Mouse (Mus musculus): Measurements from ENCODE around the gene Tenm2.

Gene Tenm2

DNA sequence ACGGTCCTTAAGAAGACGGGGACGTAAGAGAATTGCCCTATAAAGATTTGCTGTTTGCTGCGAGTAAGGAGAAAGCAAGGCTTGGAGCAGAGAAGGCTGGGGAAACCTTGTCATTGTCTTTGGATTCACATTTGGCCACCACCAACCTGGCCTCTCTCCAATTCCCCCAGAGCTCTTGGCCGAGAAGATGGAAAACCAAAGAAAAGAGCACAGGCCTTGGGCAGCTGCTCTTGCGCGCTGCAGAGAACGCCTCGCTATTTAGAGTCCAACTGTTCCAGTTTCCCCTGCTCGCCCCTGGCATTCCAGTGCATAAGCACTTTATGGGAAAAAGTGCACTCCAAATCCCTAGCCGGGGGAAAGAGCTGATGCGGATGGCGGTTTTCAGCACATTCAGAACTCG, 1139.5 kb downstream of the Tenm2 start:
- DNase-seq, result no peak

DNA sequence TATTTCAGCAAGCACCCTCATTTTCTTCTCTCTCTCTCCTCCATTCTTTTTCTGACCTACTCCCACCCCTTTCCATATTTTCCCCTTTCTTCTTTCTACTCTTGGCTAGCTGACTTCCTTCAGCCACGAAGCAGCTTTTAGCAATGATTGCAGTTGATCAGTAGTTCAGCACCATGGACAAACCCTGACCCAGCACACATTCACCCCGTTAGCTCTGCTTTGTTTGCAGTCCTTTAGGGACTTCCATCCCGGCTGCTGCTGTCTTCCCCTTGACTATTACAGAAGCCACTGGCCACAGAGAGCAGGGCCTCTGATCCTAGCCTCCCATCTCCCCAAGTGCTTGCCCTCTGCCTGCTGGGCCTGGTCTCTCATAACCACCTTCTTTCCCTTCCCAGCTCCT, 1145.6 kb downstream of the Tenm2 start:
- DNase-seq, result no peak

DNA sequence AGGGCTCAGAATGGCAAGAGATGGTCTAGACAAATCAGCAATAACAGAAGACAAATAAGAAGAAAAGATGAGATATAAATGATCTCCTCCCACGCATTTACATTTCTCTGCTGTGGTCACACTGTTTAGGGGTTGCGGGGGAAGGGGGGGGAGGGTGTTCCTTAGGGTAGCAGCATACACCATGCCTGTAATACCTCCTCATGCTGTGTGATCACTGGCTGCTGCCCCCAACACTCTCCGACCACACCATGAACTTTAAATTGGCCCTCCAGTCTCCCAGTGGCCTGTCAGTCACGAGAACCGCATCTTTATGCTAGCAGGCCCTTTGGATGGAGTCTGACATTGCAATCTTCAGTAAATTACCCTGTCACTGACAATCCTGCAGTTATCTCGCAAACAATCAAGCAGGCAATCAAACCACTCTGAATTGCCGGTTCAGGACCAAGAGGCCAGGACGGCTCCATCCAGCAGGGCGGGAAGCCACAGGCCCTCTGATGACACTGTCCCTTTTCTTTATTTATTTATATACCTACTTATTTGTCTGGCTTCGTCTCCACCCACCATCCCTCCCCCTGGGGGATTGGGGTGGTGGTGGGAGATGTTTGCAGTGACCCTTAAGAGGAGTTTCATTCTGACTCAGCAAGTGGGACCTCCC, 1154.2 kb downstream of the Tenm2 start:
- DNase-seq, result no peak

DNA sequence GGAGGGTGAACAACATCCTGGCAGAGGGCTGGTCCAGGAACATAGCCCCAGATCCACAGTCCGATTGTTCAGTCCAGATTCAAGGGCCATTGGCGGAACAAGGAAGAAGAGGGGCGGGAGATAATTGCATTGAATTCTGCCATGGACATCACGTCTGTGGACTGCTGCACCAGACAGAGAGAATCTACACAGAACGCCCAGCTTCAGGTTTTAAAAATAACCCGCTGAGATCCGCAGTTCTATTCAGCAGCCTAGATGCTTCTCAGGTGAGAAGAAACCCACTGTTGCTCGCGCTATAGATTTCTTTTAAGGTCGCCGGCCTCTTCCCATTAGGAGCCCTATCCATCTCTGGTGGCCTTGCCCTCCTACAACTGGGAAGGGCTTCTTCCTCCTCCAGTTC, 1155.0 kb downstream of the Tenm2 start:
- DNase-seq, result no peak

DNA sequence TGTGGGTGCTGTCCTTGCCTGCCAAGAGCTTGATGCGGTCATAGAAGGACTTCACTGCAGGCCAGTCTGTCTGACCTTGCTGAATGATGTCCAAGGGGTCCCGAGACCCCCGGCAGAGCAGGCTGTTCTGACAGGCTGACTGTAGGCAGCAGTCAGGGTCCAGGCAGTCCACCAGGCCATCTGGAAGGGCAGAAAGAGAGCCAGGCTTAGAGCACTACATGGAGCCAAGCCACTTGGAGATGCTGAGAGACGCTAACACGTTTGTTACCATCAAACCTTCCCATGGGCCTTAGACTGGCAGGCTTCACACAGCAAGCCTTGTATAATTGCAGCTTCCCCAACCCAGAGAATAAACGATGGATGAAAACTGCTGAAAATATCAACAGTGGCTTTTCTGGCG, 1157.4 kb downstream of the Tenm2 start:
- no peak for DNase-seq

DNA sequence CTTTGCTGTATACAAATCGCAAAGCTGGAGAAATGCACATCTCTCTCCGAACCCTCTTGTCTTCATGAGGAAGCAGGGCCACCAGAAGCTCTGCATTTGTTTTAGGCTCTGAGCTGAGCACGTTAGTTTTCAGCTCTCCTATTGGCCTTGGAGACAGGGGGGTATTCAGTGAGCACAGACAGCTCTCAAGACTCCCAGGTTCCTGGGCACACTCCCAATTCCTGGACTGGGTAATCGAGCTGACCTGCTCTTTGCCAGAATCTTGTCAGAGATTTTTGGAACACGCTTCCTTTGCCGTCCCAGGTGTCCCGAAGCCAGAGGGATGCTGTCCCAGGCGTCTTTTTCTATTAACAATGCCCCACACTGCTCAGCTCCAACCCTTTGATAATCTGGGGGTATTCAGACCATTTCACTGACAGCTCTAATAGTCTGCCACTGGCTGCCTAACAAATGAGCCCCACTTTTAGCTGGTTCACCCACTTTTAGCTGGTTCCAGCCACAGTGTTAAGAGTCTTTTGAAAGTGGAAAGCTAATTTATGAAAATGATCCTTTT, 1161.7 kb downstream of the Tenm2 start:
- DNase-seq, result no peak

DNA sequence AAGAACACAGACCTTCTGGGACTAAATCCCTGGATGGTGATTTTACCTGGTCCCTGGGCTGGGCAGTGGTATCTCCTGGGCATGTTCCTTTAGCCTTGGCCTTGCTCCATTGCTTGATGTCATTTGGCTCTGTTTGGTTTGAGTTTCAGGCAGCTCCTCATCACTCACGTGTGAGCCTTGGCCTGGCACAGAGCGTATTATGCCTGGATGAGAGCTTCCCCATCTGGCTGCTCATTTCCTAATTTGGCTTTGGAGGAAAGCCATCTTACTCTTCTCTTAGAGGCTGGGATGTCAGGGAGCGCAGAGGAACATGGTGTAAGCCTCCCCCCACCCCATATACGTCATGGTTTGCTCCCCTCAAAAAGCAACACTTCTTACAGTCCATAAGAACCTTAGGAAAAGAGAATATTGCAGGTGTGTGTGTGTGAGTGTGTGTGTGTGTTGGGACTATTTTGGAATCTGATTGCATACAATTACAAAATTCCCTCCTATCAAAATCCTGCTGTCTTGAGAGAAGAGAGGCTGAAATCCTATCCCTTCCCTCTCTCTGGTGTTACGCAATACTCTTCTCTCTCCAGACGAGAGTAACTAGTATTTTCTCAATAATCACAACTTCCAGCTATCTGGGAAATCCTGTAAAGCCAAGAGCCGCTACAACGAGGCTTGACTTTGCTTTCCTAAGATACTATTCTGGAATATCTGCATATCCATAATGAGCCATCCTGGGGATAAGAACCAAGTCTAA, 1162.5 kb downstream of the Tenm2 start:
- DNase-seq, result no peak

DNA sequence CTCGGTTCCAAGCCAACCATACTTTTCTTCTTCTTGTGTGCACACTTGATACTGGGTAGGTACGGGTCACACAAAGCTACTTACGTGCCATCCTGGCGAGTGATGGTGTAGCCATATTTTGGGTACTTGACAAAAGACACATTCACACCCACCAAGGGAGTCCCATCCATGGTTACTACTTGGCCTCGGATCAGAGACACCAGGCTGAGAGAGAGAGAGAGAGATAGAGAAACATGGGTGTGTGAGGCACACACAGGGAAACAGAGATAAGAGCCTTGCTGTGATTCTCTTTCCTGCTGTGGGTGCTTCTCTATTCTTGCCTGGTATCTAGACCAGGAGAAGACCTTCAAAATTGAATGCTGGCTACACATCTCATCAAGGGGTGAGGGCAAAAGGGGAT, 1163.1 kb downstream of the Tenm2 start:
- DNase-seq, result no peak

DNA sequence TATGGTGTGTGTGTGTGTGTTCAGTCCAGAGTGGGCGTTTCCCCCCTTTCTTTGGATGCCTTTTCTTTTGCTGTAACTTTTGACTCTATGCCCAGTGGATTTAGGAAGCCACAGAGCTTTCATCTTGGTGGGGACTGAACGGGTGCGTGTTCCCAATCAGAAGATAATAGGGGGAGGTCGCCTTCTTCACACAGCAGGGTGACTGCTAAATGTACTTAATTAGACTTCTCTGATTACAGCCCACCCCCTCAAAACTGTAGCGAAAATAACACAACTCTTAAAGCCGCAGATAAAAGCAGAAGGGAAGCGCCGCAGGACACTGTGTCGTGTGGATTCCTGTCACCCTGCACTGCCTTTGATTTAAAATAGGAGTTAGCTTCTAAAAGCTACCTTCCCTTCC, 1163.7 kb downstream of the Tenm2 start:
- no peak for DNase-seq

DNA sequence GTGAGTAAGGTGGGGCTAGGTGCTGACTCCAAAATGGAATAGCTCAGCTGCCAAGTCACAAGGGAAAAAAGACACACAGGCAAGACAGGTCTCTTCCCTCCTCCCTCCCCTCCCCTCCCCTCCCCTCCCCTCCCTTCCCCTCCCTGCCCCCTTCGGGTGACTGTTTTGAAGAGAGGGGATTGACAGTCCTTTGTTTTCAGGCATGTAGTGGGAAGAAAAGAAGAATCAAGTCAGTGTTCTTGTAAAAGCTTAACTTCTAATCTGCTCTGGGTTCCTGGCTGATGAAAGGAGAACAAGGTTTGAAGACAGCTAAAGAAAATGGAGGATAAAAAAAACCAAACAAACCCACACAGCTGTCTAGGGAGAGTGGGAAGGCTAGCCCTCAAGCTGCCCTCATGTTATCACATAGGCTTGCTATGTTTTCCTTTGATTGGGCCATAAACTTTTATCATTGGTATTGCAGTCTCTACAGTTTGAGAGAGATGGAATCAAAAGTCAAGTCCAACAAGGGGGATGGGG, 1176.4 kb downstream of the Tenm2 start:
- no peak for DNase-seq

DNA sequence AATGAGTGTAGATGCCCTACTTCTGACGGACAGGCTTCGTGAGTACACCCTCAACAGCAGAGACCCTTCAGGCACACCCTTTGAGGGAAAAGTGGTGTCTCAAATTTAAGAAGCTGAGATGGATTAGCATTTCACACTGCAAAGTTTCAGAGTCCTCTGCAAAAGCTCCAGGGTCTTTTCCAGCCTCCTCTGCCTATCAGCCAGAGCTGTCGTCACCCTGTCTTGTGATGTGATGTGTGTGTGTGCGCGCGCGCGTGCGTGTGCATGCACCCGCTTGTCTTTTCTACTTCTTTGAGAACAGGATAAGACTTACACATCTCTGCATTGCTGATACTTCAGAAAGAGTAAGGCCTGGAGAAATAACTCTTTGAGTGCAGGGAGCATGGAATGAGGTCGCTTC, 1179.2 kb downstream of the Tenm2 start:
- no peak for DNase-seq

DNA sequence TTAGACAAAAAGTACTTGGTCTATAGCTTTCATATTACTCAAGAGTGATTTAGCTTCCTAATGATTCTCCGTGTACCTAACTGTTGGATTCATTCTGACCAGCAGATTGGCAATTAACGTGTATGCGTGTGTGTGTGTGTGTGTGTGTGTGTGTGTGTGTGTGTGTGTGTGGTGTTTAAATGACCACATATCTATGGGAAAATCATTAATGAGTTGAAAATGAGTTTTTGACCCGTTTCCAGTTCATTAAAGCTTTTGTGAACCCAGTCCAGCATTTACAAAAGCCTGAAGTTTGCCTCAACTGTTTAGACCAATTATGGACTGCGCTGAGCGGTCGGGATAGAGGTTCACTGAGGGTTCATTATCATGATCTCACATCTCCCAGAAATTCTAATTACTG, 1181.4 kb downstream of the Tenm2 start:
- DNase-seq, result no peak

DNA sequence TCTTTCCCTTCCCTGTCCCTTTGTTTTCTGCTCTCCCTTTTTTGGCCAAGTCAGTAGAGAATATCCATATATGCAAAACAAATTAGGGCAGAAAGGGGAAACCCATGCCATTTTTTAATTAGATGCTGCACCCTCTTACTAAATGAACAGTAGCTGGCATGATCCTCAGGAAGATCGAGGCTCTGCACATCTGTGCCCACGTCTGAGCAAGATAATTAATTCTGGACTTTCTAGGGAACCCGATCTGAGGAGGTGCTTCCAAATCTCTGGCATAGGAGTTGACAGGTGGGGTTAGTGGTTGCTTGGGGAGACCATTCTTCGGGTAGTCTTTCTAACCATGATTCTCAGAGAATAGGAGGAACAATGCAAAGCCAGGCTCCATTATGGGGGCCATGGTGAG, 1182.3 kb downstream of the Tenm2 start:
- DNase-seq, result no peak

DNA sequence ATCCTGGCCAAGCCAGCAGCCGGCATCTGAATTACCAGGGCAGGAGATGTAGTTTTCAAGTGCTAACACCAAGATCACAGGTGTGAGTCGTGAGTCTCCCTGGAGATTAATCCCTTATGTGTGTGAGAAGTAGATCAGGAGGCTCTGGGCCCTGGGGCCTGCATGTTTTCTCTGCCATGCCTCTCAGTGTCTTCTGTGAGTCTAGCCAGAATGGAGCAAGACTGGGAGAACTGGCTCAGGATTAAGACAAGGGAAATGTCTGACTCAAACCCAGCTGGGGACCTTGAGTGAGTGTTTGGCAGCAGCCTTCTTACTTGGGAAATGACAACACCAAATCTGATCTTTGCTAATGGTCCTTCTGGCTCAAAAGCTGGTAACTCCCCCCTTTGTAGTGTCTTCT, 1183.2 kb downstream of the Tenm2 start:
- DNase-seq, result no peak

DNA sequence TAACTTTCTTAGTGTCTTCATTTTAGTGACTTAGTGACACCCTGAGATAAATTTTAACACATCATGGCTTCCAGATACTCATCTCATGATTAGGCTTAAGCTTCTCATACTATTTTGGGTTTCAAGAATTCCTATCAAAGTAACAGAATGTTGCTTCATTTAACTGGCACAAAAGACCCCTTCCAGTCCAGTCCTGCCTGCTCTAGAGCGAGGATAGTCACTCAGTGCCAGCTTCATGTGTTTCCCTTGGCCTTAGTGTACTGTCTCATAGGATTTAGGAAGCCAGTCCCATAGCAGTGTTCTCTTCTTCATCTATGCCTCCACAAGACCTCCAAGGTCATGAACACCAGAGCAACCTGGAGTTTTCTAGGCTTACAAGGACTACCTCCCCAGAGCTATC, 1183.7 kb downstream of the Tenm2 start:
- DNase-seq, result no peak

DNA sequence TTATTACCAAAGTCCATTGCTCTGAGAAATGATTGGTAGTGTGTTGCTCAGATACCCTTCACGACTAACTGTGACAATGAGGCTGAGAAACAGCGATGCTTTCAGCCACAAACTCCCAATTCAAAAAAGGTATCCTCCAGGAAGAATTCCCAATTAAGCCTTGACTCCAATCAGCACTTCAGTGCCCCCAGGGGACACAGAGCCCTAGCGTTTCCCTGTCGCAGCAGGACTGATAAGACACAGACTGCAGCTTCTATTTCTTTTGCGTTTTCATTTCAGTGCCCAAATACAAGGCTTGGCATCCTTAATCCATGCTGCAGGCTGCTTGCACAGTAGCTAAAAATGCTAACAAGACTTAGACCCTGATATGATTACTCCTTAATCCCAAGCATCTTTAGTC, 1186.2 kb downstream of the Tenm2 start:
- DNase-seq, result no peak

DNA sequence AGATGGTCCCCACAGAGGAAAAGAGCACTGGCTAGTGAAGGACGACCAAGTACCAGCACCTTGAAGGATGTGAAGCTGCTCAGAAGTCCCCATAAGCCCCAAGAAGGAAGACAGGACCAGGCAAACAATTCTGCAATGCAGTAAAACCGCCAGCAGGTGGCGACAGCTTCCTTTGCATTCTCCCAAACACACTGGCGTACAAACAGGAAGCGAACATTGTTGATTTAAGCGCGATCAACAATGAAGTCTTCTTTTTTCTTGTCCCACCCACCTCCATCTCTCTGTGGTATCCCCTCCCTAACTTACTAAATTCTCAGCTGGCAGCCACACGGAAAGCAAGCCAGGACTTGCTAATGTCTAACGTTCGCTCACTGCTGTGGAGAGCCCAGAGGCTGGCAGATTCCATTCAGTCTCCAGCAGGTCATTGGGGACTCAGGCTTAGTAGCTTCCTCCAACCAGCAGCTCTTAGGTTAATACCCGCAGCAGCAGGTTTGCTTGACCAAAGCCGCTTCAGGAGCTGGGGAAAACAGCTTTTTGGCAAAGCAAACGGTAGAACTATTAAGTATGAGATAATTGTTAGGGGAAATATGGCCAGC, 1190.0 kb downstream of the Tenm2 start:
- DNase-seq, result peak; percentile 47 to 74

DNA sequence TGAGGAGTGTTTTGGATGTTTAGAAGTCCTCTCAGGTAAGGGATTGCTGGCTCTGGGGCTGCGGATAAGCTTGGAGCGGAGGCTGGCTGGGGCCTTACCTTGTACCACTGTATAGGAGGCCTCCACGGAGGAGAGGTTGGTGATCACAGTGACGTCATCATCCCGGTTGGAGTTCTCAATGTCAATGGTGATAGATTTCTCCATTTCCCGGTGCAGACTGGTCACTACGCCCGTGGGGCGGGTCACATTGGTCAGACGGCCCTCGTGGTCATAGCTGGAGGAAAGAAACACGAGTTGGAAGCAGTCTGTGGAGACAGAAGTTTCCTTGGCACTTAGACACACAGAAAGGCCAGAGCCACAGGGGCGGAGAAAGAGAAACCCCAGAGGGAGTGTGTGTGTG, 1194.4 kb downstream of the Tenm2 start:
- no peak for DNase-seq

DNA sequence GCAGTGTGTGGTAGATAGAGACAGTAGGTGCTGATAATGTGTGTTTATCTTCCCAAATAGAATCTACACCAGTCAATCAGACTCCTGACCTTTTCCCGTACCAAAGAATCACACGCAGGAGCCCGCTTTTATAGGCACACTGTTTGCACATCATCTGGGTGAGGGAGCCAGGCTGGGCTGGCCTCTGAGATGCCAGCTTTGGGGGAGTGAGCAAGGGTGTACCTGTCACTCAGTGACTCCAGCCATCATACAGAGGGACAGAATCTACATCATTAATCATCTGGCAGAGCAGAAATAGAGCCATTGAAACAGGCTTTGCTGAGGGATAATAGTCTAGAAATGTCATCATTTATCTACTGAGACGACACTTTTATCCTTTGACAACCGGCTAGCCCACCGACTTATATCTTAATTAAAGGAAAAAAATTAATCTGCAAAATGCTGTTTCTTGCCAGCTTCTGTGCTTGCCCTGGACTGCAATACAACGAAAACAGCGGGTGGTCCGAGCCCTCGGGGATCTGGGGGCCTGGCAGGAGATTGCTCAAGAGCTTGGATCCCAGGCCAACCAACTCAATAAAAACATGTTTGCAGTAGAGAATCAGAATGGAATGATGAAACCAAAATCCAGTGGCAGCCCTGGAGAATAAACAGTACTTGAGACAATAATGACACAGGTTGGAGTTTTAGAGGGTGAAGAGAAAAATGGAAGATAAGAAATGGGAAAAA, 1195.1 kb downstream of the Tenm2 start:
- no peak for DNase-seq

DNA sequence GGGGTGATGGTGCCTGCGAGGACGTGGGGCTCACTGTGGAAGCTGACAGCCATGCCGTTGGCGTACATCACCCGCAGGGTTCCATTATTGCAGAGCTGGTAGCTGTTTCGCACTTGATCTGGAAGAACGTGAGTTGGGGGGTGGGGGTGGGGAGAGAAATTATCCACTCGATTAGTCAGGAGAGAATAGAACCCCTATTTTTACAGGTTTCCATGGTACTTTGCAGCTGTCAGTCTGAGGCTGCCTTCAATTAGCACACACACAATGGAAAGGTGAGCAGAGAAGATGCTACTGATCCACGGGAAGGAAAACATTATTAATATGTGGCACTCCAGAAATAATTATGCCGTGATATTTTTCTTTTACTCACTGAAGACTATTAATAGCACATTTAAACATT, 1195.9 kb downstream of the Tenm2 start:
- DNase-seq, result no peak

DNA sequence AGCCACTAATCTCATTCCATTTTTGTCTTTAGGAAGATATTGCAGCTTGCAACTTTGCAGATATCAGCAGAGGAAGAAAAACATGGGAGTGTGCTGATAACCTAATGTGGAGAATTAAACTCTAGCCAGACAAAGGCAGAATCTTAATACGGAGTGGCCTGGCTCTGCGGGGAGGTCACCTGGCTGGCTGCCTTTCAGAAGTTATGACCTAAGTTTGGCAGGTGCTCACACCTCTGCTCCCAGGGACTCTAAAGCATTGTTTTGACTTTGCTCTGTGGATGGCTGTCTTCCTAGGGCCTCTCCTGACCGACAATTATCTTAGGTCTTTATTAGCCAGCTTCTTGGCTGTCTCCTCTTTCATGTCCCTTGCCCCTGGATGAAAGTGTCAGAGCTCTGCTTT, 1197.4 kb downstream of the Tenm2 start:
- no peak for DNase-seq

DNA sequence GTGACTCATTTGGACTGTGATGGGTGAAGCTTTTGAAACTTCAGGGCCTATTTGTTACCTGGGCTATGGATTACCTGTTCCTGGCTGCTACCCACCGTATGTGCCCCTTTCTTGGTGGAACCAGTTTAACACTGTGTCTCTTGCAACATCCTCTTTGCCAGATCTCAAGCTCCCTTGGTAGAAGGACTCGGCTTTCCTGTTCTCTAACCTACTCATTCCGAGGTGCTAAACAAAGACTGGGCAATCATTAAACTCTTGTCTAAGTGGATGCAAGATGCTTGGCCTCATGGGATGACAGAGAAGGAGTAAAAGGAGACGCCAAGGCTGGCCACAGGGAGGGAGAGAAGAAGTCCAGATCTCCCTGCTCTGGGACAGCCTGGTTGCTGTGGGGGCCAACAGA, 1198.5 kb downstream of the Tenm2 start:
- no peak for DNase-seq

DNA sequence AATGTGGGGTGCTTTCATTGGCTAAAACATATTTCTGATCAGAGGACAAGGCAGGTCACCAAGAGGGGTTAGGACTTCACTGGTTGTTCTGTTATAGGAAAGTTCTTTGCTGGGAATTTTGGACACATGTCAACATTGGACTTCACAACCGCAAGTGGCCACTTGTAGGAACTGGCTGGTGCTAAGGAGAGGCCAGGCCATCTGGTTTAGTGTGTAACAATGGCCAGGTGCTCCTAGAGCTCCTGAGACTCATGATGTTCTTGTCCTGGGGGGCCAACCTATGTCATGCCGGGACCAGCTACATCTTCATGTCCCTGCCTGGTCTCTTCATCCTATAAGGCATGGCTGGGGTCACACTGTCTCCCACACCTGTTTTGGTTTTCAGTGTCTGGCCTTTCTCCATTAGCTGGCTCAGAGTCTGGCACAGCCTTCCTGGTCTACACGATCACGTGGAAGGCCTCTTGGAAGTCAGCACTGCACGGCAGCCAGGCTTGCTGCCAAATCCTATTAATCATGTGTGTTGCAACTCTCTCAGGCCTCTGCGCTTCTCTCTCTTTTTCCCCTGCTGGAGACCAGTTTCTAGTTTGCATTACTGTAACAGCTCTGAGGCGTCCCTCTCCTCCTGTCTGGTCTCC, 1199.6 kb downstream of the Tenm2 start:
- DNase-seq, result peak; percentile 91 to 94
